Mouse (Mus musculus): ENCODE results near the gene Slc50a1.

The Slc50a1 gene

GRCm38 (mm10) chr3:89270051-89270755 lies at the start of gene Slc50a1:
Slc50a1 (minus strand) TSS chr3:89270570.
- DNase-seq (ENCODE audit: low read depth, low spot score): no peak

GRCm38 (mm10) chr3:89319591-89320350 lies 49.4 kb upstream of the Slc50a1 start:
- no peak for DNase-seq (ENCODE audit: low read depth, low spot score)

- DNase-seq (ENCODE audit: low read depth, low spot score): no peak
Observed at GRCm38 (mm10) chr3:89318971-89319590, 48.7 kb upstream of the Slc50a1 start.

GRCm38 (mm10) chr3:89318316-89318715 lies 47.9 kb upstream of the Slc50a1 start:
- DNase-seq (ENCODE audit: low read depth, low spot score): no peak

GRCm38 (mm10) chr3:89317246-89317645 lies 46.9 kb upstream of the Slc50a1 start:
- no peak for DNase-seq (ENCODE audit: low read depth, low spot score)

- DNase-seq (ENCODE audit: low read depth, low spot score): peak; percentile 77
Observed at GRCm38 (mm10) chr3:89316833-89317232, 46.5 kb upstream of the Slc50a1 start.

GRCm38 (mm10) chr3:89315930-89316831 lies 45.8 kb upstream of the Slc50a1 start:
- DNase-seq (ENCODE audit: low read depth, low spot score): no peak

GRCm38 (mm10) chr3:89315195-89315929 lies 45.0 kb upstream of the Slc50a1 start:
- no peak for DNase-seq (ENCODE audit: low read depth, low spot score)

- DNase-seq (ENCODE audit: low read depth, low spot score): no peak
Observed at GRCm38 (mm10) chr3:89314791-89315190, 44.4 kb upstream of the Slc50a1 start.

- DNase-seq (ENCODE audit: low read depth, low spot score): no peak
Observed at GRCm38 (mm10) chr3:89314340-89314739, 44.0 kb upstream of the Slc50a1 start.

- DNase-seq (ENCODE audit: low read depth, low spot score): no peak
Observed at GRCm38 (mm10) chr3:89308089-89308488, 37.7 kb upstream of the Slc50a1 start.

- no peak for DNase-seq (ENCODE audit: low read depth, low spot score)
Observed at GRCm38 (mm10) chr3:89305551-89306325, 35.4 kb upstream of the Slc50a1 start.

GRCm38 (mm10) chr3:89305105-89305504 lies 34.7 kb upstream of the Slc50a1 start:
- DNase-seq (ENCODE audit: low read depth, low spot score): no peak

- DNase-seq (ENCODE audit: low read depth, low spot score): no peak
Observed at GRCm38 (mm10) chr3:89304440-89304839, 34.1 kb upstream of the Slc50a1 start.

GRCm38 (mm10) chr3:89300514-89300913 lies 30.1 kb upstream of the Slc50a1 start:
- no peak for DNase-seq (ENCODE audit: low read depth, low spot score)

- no peak for DNase-seq (ENCODE audit: low read depth, low spot score)
Observed at GRCm38 (mm10) chr3:89300071-89300470, 29.7 kb upstream of the Slc50a1 start.

- no peak for DNase-seq (ENCODE audit: low read depth, low spot score)
Observed at GRCm38 (mm10) chr3:89299499-89299898, 29.1 kb upstream of the Slc50a1 start.

GRCm38 (mm10) chr3:89298908-89299307 lies 28.5 kb upstream of the Slc50a1 start:
- DNase-seq (ENCODE audit: low read depth, low spot score): no peak

GRCm38 (mm10) chr3:89296761-89297396 lies 26.5 kb upstream of the Slc50a1 start:
- no peak for DNase-seq (ENCODE audit: low read depth, low spot score)

All from telencephalon, adult 2 months (tissue).